Mouse (Mus musculus) midbrain, embryonic 10.5 days (tissue): Measurements from ENCODE around the gene Klra4. TPM values are rescaled to one million over a fixed set of nuclear protein-coding genes. Genes with fewer than 3 reads are reported as not detected.
"Not testable (repeated sequence)": the region's sequence is repeated elsewhere in the genome, so short reads cannot be mapped to it uniquely, and the experiment has no call there.

Source experiments
- DNase-seq: peaks from one replicate; pipeline ENCODE4 v3.0.0-alpha.2; 2017; ENCODE audit warnings: low spot score
- H3K27ac ChIP-seq: fragments of 300-500 bp; sonication (generic); replicated peaks from 2 replicates; pipeline ENCODE4 v1.5.1; 2016; ENCODE audit warnings: mild to moderate bottlenecking
- H3K27me3 ChIP-seq: fragments of 300-500 bp; sonication (generic); 2 replicates; pipeline ENCODE4 v1.6.1; 2016; ENCODE audit warnings: low read depth, mild to moderate bottlenecking; ENCODE audit not compliant: poor library complexity, severe bottlenecking
- H3K36me3 ChIP-seq: fragments of 300-500 bp; sonication (generic); 2 replicates; pipeline ENCODE4 v1.6.1; 2016; ENCODE audit warnings: mild to moderate bottlenecking, moderate library complexity
- H3K4me1 ChIP-seq: fragments of 300-500 bp; sonication (generic); 2 replicates; pipeline ENCODE4 v1.6.1; 2016
- H3K4me3 ChIP-seq: fragments of 300-500 bp; sonication (generic); 2 replicates; pipeline ENCODE4 v1.5.1; 2016; ENCODE audit warnings: mild to moderate bottlenecking, moderate library complexity
- H3K9me3 ChIP-seq: fragments of 300-500 bp; sonication (generic); replicated peaks from 2 replicates; pipeline ENCODE4 v1.6.1; 2016; ENCODE audit warnings: mild to moderate bottlenecking
- WGBS: fragments of 180-500 bp; shearing (Covaris S2); methylation state at CpG from one replicate; pipeline ENCODE4 v1.1.7; 2016; 5-methylcytosine and 5-hydroxymethylcytosine counted together
- polyA plus RNA-seq: library from polyadenylated mRNA; unstranded; fragments of >200 nt; fragmentation: Nextera tagmentation; extraction: Ambion mirVana; gene quantifications from 2 replicates; pipeline ENCODE4 v1.2.1, GENCODE M21; 2016

Gene Klra4
- polyA plus RNA-seq: not detected in 2 replicates

GRCm38 (mm10) chr6:130067171-130067570 lies at the start of gene Klra4:
TSS of gene Klra4 (minus strand) at chr6:130067271.
- 70% methylated on average over 1 of the region's 1 CpGs for WGBS
- not testable (repeated sequence) for H3K4me1 ChIP-seq, H3K36me3 ChIP-seq, H3K27me3 ChIP-seq, DNase-seq, H3K4me3 ChIP-seq, H3K27ac ChIP-seq
- peaks cover 34% of the 10 kb centered on the region for H3K9me3 ChIP-seq

GRCm38 (mm10) chr6:130110485-130110884 lies 43.4 kb upstream of the Klra4 start:
- no peaks in the 10 kb centered on the region for H3K36me3 ChIP-seq
- H3K4me3 ChIP-seq: no peak overlapping the region
- H3K4me1 ChIP-seq: no peaks in the 10 kb centered on the region
- no peaks in the 10 kb centered on the region for H3K27me3 ChIP-seq
- DNase-seq: no peak
- H3K9me3 ChIP-seq: peaks cover 22% of the 10 kb centered on the region
- H3K27ac ChIP-seq: no peak overlapping the region
- 86% methylated on average over 1 of the region's 1 CpGs for WGBS

GRCm38 (mm10) chr6:130102743-130103142 lies 35.7 kb upstream of the Klra4 start:
- not testable (repeated sequence) for H3K36me3 ChIP-seq, H3K4me1 ChIP-seq, H3K4me3 ChIP-seq, H3K27ac ChIP-seq, DNase-seq, H3K27me3 ChIP-seq
- peaks cover 25% of the 10 kb centered on the region for H3K9me3 ChIP-seq
- WGBS: 88% methylated on average over 3 of the region's 3 CpGs

GRCm38 (mm10) chr6:130092336-130092948 lies 25.4 kb upstream of the Klra4 start:
- Histone ChIP-seq H3K9me3 (peaks cover 7% of the 10 kb centered on the region; the same call in 1 of the 2 replicates), H3K36me3 (no peaks in the 10 kb centered on the region), H3K27me3 (no peaks in the 10 kb centered on the region), H3K27ac (no peak overlapping the region), H3K4me3 (no peak overlapping the region), H3K4me1 (no peaks in the 10 kb centered on the region)
- WGBS: 84% methylated on average over 5 of the region's 5 CpGs
- DNase-seq: no peak

GRCm38 (mm10) chr6:130065196-130065595 lies 1.9 kb downstream of the Klra4 start:
- H3K27ac ChIP-seq: no peak overlapping the region
- H3K36me3 ChIP-seq: no peaks in the 10 kb centered on the region
- no peak overlapping the region for H3K4me3 ChIP-seq
- H3K4me1 ChIP-seq: no peaks in the 10 kb centered on the region
- DNase-seq: no peak
- WGBS: 80% methylated on average over 5 of the region's 5 CpGs
- no peaks in the 10 kb centered on the region for H3K27me3 ChIP-seq
- peaks cover 16% of the 10 kb centered on the region; the same call in 1 of the 2 replicates for H3K9me3 ChIP-seq

- H3K9me3 ChIP-seq: peaks cover 18% of the 10 kb centered on the region
- not testable (repeated sequence) for DNase-seq, H3K4me1 ChIP-seq, H3K36me3 ChIP-seq, H3K27ac ChIP-seq, H3K27me3 ChIP-seq, H3K4me3 ChIP-seq
- 62% methylated on average over 4 of the region's 4 CpGs for WGBS
These were observed 31.9 kb downstream of the Klra4 start for GRCm38 (mm10) chr6:130035146-130035545.

- not testable (repeated sequence) for H3K4me1 ChIP-seq
These were observed 35.5 kb downstream of the Klra4 start for GRCm38 (mm10) chr6:130031493-130032089.

GRCm38 (mm10) chr6:130026854-130027253 lies 40.2 kb downstream of the Klra4 start, which contains the start of gene Klra6:
TSS of gene Klra6 (minus strand) at chr6:130026954.
- Histone ChIP-seq H3K9me3 (peaks cover 10% of the 10 kb centered on the region), H3K4me1 (no peaks in the 10 kb centered on the region), H3K27ac (no peak within 1 kb of the TSS), H3K36me3 (no peaks in the 10 kb centered on the region), H3K27me3 (no peaks in the 10 kb centered on the region), H3K4me3 (no peak within 1 kb of the TSS)
- whole genome bisulfite sequencing: 84% methylated on average over 4 of the region's 4 CpGs
- DNase-seq: no peak

More at GRCm38 (mm10) chr6:130031493-130032089, 35.5 kb downstream of the Klra4 start:
- DNase-seq, H3K27me3 ChIP-seq, H3K36me3 ChIP-seq, H3K4me3 ChIP-seq, H3K27ac ChIP-seq: not testable (repeated sequence)
- H3K9me3 ChIP-seq: peaks cover 17% of the 10 kb centered on the region

Other genes starting within 250 kb of the Klra4 start
- gene Gm17631, start 204.6 kb downstream of the Klra4 start, polyA plus RNA-seq: not detected in 2 replicates
- not detected in 2 replicates for gene Klra17, start 190.6 kb downstream of the Klra4 start, polyA plus RNA-seq
- gene Klra5, start 149.6 kb downstream of the Klra4 start, polyA plus RNA-seq: not detected in 2 replicates
- not detected in 2 replicates for gene Klra6, start 40.3 kb downstream of the Klra4 start, polyA plus RNA-seq
- not detected in 2 replicates for gene Klra8, start 62.6 kb upstream of the Klra4 start, polyA plus RNA-seq
- gene Klra9, start 125.8 kb upstream of the Klra4 start, polyA plus RNA-seq: not detected in 2 replicates
- gene Klra7, start 166.1 kb upstream of the Klra4 start, polyA plus RNA-seq: not detected in 2 replicates
- gene Klra10, start 214.7 kb upstream of the Klra4 start, polyA plus RNA-seq: not detected in 2 replicates